Mouse (Mus musculus): ENCODE measurements around the gene Fryl. TPM values are rescaled to one million over a fixed set of nuclear protein-coding genes. Genes with fewer than 3 reads are reported as not detected.

Gene Fryl
- polyA plus RNA-seq, 1 experiment from 2014 or later, result 38.7 TPM

DNA sequence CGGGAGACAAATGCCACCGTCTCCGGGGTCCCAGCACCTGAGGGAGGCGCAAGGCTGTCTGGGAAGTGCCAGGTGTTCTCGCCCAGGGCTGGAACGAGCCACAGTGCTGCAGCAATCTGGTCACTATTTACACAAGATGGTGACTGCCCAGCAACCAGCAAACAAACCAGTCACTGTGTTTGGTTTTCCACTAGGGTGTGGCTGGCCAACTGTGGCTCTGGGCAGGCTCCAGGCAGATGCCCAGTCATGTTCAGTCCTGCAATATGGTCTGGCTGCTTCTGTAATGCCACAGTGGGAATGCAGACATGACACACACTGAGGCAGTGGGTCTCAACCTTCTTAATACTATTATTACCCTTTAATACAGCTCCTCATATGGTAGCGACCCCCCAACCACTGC lies 152.8 kb downstream of the Fryl start:
- no peaks in the 10 kb centered on the region for H3K27me3 ChIP-seq (replicated peaks)
- ATAC-seq (ENCODE audit: insufficient number of reproducible peaks, low FRiP score), result no peak
- no peaks in the 10 kb centered on the region for H3K4me1 ChIP-seq (replicated peaks)
- no peak overlapping the region for H3K4me2 ChIP-seq
- peaks cover 86% of the 10 kb centered on the region for H3K36me3 ChIP-seq
- 91% methylated on average over 7 of the region's 7 CpGs for WGBS
- H3K27ac ChIP-seq (ENCODE audit: poor library complexity, severe bottlenecking), result no peak overlapping the region
- no peak overlapping the region for H3K9ac ChIP-seq
- H3K9me3 ChIP-seq (replicated peaks), result no peaks in the 10 kb centered on the region
- no peak overlapping the region for H3K4me3 ChIP-seq

- no peaks in the 10 kb centered on the region for H3K4me1 ChIP-seq (replicated peaks)
- no peaks in the 10 kb centered on the region for H3K9me3 ChIP-seq (replicated peaks)
- H3K9ac ChIP-seq, result no peak overlapping the region
- peaks cover 86% of the 10 kb centered on the region for H3K36me3 ChIP-seq
- H3K4me3 ChIP-seq, result no peak overlapping the region
- H3K27ac ChIP-seq (ENCODE audit: poor library complexity, severe bottlenecking), result no peak overlapping the region
- 89% methylated on average over 10 of the region's 10 CpGs for WGBS
- H3K4me2 ChIP-seq, result no peak overlapping the region
- ATAC-seq (ENCODE audit: insufficient number of reproducible peaks, low FRiP score), result no peak
- H3K27me3 ChIP-seq (replicated peaks), result no peaks in the 10 kb centered on the region
Measured at GRCm38 (mm10) chr5:73102342-73102989, 154.0 kb downstream of the Fryl start.

DNA sequence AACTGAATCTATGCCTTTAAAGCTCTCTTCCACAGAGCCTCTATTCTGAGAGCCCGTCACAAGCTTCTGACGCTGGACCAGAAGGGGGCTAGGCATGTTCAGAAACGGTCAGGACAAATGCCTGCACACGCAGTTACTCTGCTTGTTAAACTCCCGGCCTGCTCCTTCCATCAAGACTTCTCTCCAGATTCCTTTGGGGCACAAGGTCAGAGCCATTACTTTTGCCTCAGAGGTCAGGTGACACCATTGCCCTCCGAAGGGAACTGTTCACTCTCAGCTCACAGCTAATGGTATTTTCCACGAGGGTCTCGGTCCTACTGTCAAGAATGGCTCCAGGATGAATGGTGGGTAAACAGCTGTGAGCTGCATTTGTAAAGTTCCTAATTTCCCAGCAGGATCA lies 164.2 kb downstream of the Fryl start:
- Histone ChIP-seq H3K27ac (ENCODE audit: poor library complexity, severe bottlenecking) (no peak overlapping the region), H3K9me3 (replicated peaks) (no peaks in the 10 kb centered on the region), H3K4me2 (no peak overlapping the region), H3K4me1 (replicated peaks) (no peaks in the 10 kb centered on the region), H3K36me3 (peaks cover 93% of the 10 kb centered on the region), H3K4me3 (no peak overlapping the region), H3K9ac (no peak overlapping the region), H3K27me3 (replicated peaks) (no peaks in the 10 kb centered on the region)
- no peak for ATAC-seq (ENCODE audit: insufficient number of reproducible peaks, low FRiP score)
- WGBS, result 78% methylated on average over 8 of the region's 8 CpGs

GRCm38 (mm10) chr5:73089158-73089557 lies 167.3 kb downstream of the Fryl start:
- H3K4me3 ChIP-seq, result no peak overlapping the region

DNA sequence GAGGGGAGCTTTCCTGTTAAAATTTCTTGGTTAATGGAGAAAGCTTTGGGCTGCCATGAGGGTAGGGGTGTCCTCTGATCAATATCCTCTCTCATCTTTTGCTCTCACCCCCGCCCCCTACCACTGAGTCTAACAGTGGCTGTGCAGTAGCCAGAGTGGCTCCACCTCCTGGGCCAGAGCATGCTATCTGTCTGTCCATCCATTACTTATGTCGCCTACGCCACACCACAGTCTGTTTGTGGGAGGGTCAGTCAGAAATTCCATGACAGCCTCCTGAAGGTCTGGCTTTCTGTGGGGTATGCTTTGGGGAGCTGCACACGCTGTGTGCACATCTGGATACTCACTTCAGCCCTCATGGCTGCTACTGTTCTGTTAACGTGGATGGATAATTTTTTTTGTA lies 174.9 kb downstream of the Fryl start:
- Histone ChIP-seq H3K36me3 (peaks cover 81% of the 10 kb centered on the region), H3K4me2 (no peak overlapping the region), H3K9ac (no peak overlapping the region), H3K4me3 (no peak overlapping the region), H3K9me3 (replicated peaks) (no peaks in the 10 kb centered on the region), H3K27ac (ENCODE audit: poor library complexity, severe bottlenecking) (no peak overlapping the region), H3K27me3 (replicated peaks) (no peaks in the 10 kb centered on the region), H3K4me1 (replicated peaks) (no peaks in the 10 kb centered on the region)
- ATAC-seq (ENCODE audit: insufficient number of reproducible peaks, low FRiP score), result no peak
- WGBS, result 84% methylated on average over 5 of the region's 5 CpGs

More at GRCm38 (mm10) chr5:73089158-73089557, 167.3 kb downstream of the Fryl start:
- WGBS, result 88% methylated on average over 17 of the region's 17 CpGs
- H3K4me1 ChIP-seq (replicated peaks), result no peaks in the 10 kb centered on the region
- H3K27me3 ChIP-seq (replicated peaks), result no peaks in the 10 kb centered on the region
- H3K9ac ChIP-seq, result no peak overlapping the region
- no peak for ATAC-seq (ENCODE audit: insufficient number of reproducible peaks, low FRiP score)
- H3K4me2 ChIP-seq, result no peak overlapping the region
- no peaks in the 10 kb centered on the region for H3K9me3 ChIP-seq (replicated peaks)
- H3K27ac ChIP-seq (ENCODE audit: poor library complexity, severe bottlenecking), result no peak overlapping the region
- peaks cover 93% of the 10 kb centered on the region for H3K36me3 ChIP-seq

- Histone ChIP-seq H3K9me3 (replicated peaks) (no peaks in the 10 kb centered on the region), H3K36me3 (peaks cover 84% of the 10 kb centered on the region)
Measured at GRCm38 (mm10) chr5:73079801-73080200, 176.6 kb downstream of the Fryl start.

GRCm38 (mm10) chr5:73071319-73071718 lies 185.1 kb downstream of the Fryl start:
- no peak for ATAC-seq (ENCODE audit: insufficient number of reproducible peaks, low FRiP score)
- Histone ChIP-seq H3K4me3 (no peak overlapping the region), H3K36me3 (peaks cover 85% of the 10 kb centered on the region), H3K27me3 (replicated peaks) (no peaks in the 10 kb centered on the region), H3K27ac (ENCODE audit: poor library complexity, severe bottlenecking) (no peak overlapping the region), H3K9me3 (replicated peaks) (no peaks in the 10 kb centered on the region), H3K4me2 (no peak overlapping the region), H3K9ac (no peak overlapping the region), H3K4me1 (replicated peaks) (no peaks in the 10 kb centered on the region)
- 40% methylated on average over 15 of the region's 15 CpGs for WGBS

More at GRCm38 (mm10) chr5:73079801-73080200, 176.6 kb downstream of the Fryl start:
- WGBS, result 84% methylated on average over 5 of the region's 5 CpGs
- Histone ChIP-seq H3K27me3 (replicated peaks) (no peaks in the 10 kb centered on the region), H3K9ac (no peak overlapping the region), H3K4me2 (no peak overlapping the region), H3K4me1 (replicated peaks) (no peaks in the 10 kb centered on the region), H3K27ac (ENCODE audit: poor library complexity, severe bottlenecking) (no peak overlapping the region), H3K4me3 (no peak overlapping the region)
- no peak for ATAC-seq (ENCODE audit: insufficient number of reproducible peaks, low FRiP score)

- Histone ChIP-seq H3K4me2 (no peak overlapping the region), H3K27ac (ENCODE audit: poor library complexity, severe bottlenecking) (no peak overlapping the region), H3K27me3 (replicated peaks) (no peaks in the 10 kb centered on the region), H3K4me1 (replicated peaks) (no peaks in the 10 kb centered on the region), H3K9ac (no peak overlapping the region), H3K4me3 (no peak overlapping the region), H3K9me3 (replicated peaks) (no peaks in the 10 kb centered on the region), H3K36me3 (peaks cover 77% of the 10 kb centered on the region)
- 39% methylated on average over 6 of the region's 6 CpGs for WGBS
- no peak for ATAC-seq (ENCODE audit: insufficient number of reproducible peaks, low FRiP score)
Measured at GRCm38 (mm10) chr5:73066946-73067345, 189.5 kb downstream of the Fryl start.

- Histone ChIP-seq H3K27ac (ENCODE audit: poor library complexity, severe bottlenecking) (no peak overlapping the region), H3K4me2 (no peak overlapping the region), H3K9me3 (replicated peaks) (no peaks in the 10 kb centered on the region), H3K36me3 (peaks cover 68% of the 10 kb centered on the region), H3K4me1 (replicated peaks) (no peaks in the 10 kb centered on the region), H3K4me3 (no peak overlapping the region), H3K27me3 (replicated peaks) (no peaks in the 10 kb centered on the region), H3K9ac (no peak overlapping the region)
- 85% methylated on average over 13 of the region's 13 CpGs for WGBS
- no peak for ATAC-seq (ENCODE audit: insufficient number of reproducible peaks, low FRiP score)
Measured at GRCm38 (mm10) chr5:73063768-73064669, 192.4 kb downstream of the Fryl start.

DNA sequence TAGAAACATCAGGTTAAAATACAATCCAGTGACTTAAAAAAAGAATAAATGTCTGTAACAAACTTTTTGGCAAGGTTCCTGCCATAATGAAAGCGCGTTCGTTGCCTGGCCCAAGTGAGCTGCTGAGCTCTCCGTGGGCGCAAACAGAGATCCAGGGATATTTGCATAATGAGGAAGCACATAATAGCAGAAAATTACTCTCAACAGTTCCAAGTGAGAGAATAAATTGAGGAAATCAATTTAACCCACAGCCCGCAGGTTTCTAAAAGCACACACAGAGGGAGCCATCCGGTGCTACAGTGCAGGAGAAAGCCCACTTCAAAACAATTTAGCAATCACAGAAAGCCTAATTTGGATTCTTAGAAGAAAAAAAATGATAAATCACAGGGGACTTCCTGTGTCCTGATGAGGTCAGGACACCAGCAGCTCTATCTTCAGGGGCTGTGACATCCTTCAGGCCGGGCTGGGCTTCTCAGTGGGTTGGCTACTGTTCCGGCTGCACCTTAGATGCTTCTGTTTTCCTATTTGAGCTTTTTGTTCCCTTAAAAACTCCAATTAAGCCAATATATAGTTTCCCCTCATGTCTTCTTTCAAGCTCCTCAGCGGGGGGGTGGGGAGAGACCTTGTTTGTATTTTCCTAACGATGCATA lies 194.8 kb downstream of the Fryl start:
- Histone ChIP-seq H3K9ac (no peak overlapping the region), H3K27ac (ENCODE audit: poor library complexity, severe bottlenecking) (no peak overlapping the region)

DNA sequence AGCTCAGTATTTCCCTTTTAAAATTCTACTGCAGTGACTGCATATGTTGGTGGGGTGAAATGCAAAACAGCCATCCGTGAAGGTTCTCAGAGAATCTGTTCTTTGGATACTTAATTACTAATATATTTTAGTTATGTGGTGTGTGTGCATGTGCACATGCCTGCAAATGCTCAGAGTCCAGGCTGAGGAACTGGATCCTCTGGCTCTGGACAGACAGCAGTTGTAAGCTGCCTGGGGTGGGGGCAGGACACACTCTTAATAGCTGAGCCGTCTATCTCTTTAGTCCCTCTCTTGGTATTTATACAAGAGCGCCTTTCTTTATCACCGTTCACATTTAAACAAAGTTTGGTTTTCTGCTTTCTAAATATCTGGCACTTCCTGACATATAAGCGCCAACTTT lies 199.5 kb downstream of the Fryl start:
- no peaks in the 10 kb centered on the region for H3K27me3 ChIP-seq (replicated peaks)
- H3K27ac ChIP-seq (ENCODE audit: poor library complexity, severe bottlenecking), result no peak overlapping the region
- ATAC-seq (ENCODE audit: insufficient number of reproducible peaks, low FRiP score), result no peak
- no peaks in the 10 kb centered on the region for H3K4me1 ChIP-seq (replicated peaks)
- no peak overlapping the region for H3K4me2 ChIP-seq
- WGBS, result 89% methylated on average over 5 of the region's 5 CpGs
- H3K9ac ChIP-seq, result no peak overlapping the region
- no peak overlapping the region for H3K4me3 ChIP-seq
- H3K9me3 ChIP-seq (replicated peaks), result no peaks in the 10 kb centered on the region
- peaks cover 73% of the 10 kb centered on the region for H3K36me3 ChIP-seq

More for the DNA sequence above, 194.8 kb downstream of the Fryl start:
- no peaks in the 10 kb centered on the region for H3K9me3 ChIP-seq (replicated peaks)
- H3K27me3 ChIP-seq (replicated peaks), result no peaks in the 10 kb centered on the region
- peaks cover 62% of the 10 kb centered on the region for H3K36me3 ChIP-seq
- no peaks in the 10 kb centered on the region for H3K4me1 ChIP-seq (replicated peaks)
- ATAC-seq (ENCODE audit: insufficient number of reproducible peaks, low FRiP score), result no peak
- H3K4me2 ChIP-seq, result no peak overlapping the region
- no peak overlapping the region for H3K4me3 ChIP-seq
- 90% methylated on average over 11 of the region's 11 CpGs for WGBS
